Mouse (Mus musculus) myocyte (in vitro differentiated cells): ENCODE measurements around the gene Gm9767. TPM values are rescaled to one million over a fixed set of nuclear protein-coding genes. Genes with fewer than 3 reads are reported as not detected.
A peak's percentile ranks its signal among the peaks of the same experiment; 100 is the strongest.

Experiments
- H3K27me3 ChIP-seq: one replicate; pipeline ENCODE4 v1.6.1; 2011; ENCODE audit not compliant: control insufficient read depth, insufficient read depth, insufficient read length
- H3K36me3 ChIP-seq: one replicate; pipeline ENCODE4 v1.6.1; 2011; ENCODE audit not compliant: control insufficient read depth, insufficient read depth
- H3K4me2 ChIP-seq: one replicate; pipeline ENCODE4 v1.6.1; 2011; ENCODE audit warnings: low read depth, control low read depth
- H3K4me3 ChIP-seq: one replicate; pipeline ENCODE4 v1.5.1; 2011; ENCODE audit warnings: mild to moderate bottlenecking, control low read depth, moderate library complexity
- H3K79me2 ChIP-seq: one replicate; pipeline ENCODE4 v1.6.1; 2011; ENCODE audit not compliant: control insufficient read depth, insufficient read depth
- H3ac ChIP-seq: one replicate; pipeline ENCODE4 v1.6.1; 2011; ENCODE audit not compliant: control insufficient read depth, insufficient read length
- CEBPB ChIP-seq: IDR thresholded peaks from 2 replicates; pipeline ENCODE4 v1.6.1; 2011; ENCODE audit warnings: mild to moderate bottlenecking, moderate library complexity; ENCODE audit not compliant: poor library complexity, insufficient read depth, severe bottlenecking
- E2F4 ChIP-seq: IDR thresholded peaks from one replicate; pipeline ENCODE4 v1.6.1; 2011; ENCODE audit warnings: mild to moderate bottlenecking, control low read depth, moderate library complexity; ENCODE audit not compliant: insufficient read depth
- MAX ChIP-seq: IDR thresholded peaks from one replicate; pipeline ENCODE4 v1.6.1; 2011; ENCODE audit warnings: low read depth, mild to moderate bottlenecking, control low read depth
- MYOD1 ChIP-seq, 3 experiments: IDR thresholded peaks; one replicate each; pipeline ENCODE4 v1.6.1; 2011; ENCODE audit warnings: control low read depth in 2 of 3, low read depth in 2 of 3, mild to moderate bottlenecking in 2 of 3, moderate library complexity in 1 of 3; ENCODE audit not compliant: insufficient read length in 2 of 3, control insufficient read depth in 1 of 3
- MYOG ChIP-seq, 3 experiments: IDR thresholded peaks; one replicate each; pipeline ENCODE4 v1.6.1; 2011; ENCODE audit warnings: control low read depth in 2 of 3, low read depth in 2 of 3, mild to moderate bottlenecking in 2 of 3; ENCODE audit not compliant: insufficient read length in 2 of 3, control insufficient read depth in 1 of 3, insufficient read depth in 1 of 3
- POLR2A ChIP-seq: IDR thresholded peaks from one replicate; pipeline ENCODE4 v1.6.1; 2011; ENCODE audit warnings: low read depth, mild to moderate bottlenecking, control low read depth, moderate library complexity; ENCODE audit not compliant: insufficient read length
- POLR2AphosphoS2 ChIP-seq: IDR thresholded peaks from one replicate; pipeline ENCODE4 v1.6.1; 2011; ENCODE audit warnings: low read depth, control low read depth; ENCODE audit not compliant: insufficient read length
- REST ChIP-seq: IDR thresholded peaks from one replicate; pipeline ENCODE4 v1.6.1; 2011; ENCODE audit warnings: mild to moderate bottlenecking, control low read depth, moderate library complexity; ENCODE audit not compliant: insufficient read depth, insufficient read length
- SRF ChIP-seq: IDR thresholded peaks from one replicate; pipeline ENCODE4 v1.6.1; 2011; ENCODE audit warnings: low read depth; ENCODE audit not compliant: control insufficient read depth, insufficient read length
- TCF12 ChIP-seq: IDR thresholded peaks from one replicate; pipeline ENCODE4 v1.6.1; 2011; ENCODE audit warnings: mild to moderate bottlenecking, control low read depth; ENCODE audit not compliant: poor library complexity, insufficient read depth, severe bottlenecking
- TCF3 ChIP-seq: IDR thresholded peaks from one replicate; pipeline ENCODE4 v1.6.1; 2011; ENCODE audit warnings: low read depth, control low read depth; ENCODE audit not compliant: insufficient read length
- USF1 ChIP-seq: IDR thresholded peaks from one replicate; pipeline ENCODE4 v1.6.1; 2011; ENCODE audit warnings: low read depth, mild to moderate bottlenecking, control low read depth, moderate library complexity
- polyA plus RNA-seq: library from polyadenylated mRNA; unstranded; fragments of >200 nt; fragmentation: generic; extraction: Trizol; gene quantifications from one replicate; pipeline ENCODE4 v1.2.1, GENCODE M21; 2012; ENCODE audit warnings: missing spikeins

Gene Gm9767
- polyA plus RNA-seq, 1 experiment = 0.10 TPM

GRCm38 (mm10) chr10:26079678-26080077 is 1.6 kb downstream of the Gm9767 start:
- Histone ChIP-seq H3ac (no peak overlapping the region), H3K4me2 (peak overlapping the region; percentile 65), H3K27me3 (no peaks in the 10 kb centered on the region), H3K36me3 (no peaks in the 10 kb centered on the region), H3K4me3 (no peak overlapping the region), H3K79me2 (no peaks in the 10 kb centered on the region)
- TF ChIP-seq POLR2AphosphoS2 = no peak
- TF ChIP-seq USF1 = no peak
- TF ChIP-seq TCF12 = no peak
- TF ChIP-seq POLR2A = no peak
- TF ChIP-seq MAX = no peak
- no peak for TF ChIP-seq REST
- TF ChIP-seq E2F4 = no peak
- no peak for TF ChIP-seq SRF

GRCm38 (mm10) chr10:26082081-26082480 is 4.0 kb downstream of the Gm9767 start:
- no peaks in the 10 kb centered on the region for H3K36me3 ChIP-seq
- H3K79me2 ChIP-seq = no peaks in the 10 kb centered on the region
- H3ac ChIP-seq = no peak overlapping the region
- no peak overlapping the region for H3K4me2 ChIP-seq
- no peak overlapping the region for H3K4me3 ChIP-seq
- H3K27me3 ChIP-seq = no peaks in the 10 kb centered on the region
- no peak for TF ChIP-seq USF1
- no peak for TF ChIP-seq POLR2AphosphoS2
- TF ChIP-seq REST = peak; percentile 98

GRCm38 (mm10) chr10:26103330-26103982 is 25.4 kb downstream of the Gm9767 start:
- Histone ChIP-seq H3K4me2 (no peak overlapping the region), H3K4me3 (no peak overlapping the region), H3ac (no peak overlapping the region), H3K36me3 (no peaks in the 10 kb centered on the region), H3K79me2 (no peaks in the 10 kb centered on the region), H3K27me3 (no peaks in the 10 kb centered on the region)
- TF ChIP-seq USF1 = no peak
- TF ChIP-seq POLR2AphosphoS2 = no peak
- no peak for TF ChIP-seq SRF
- TF ChIP-seq TCF12 = no peak
- TF ChIP-seq POLR2A = no peak
- TF ChIP-seq E2F4 = no peak
- TF ChIP-seq MAX = no peak
- TF ChIP-seq TCF3 = no peak
- TF ChIP-seq MYOG (IDR thresholded peaks at IDR 0.05; ENCODE audit: control insufficient read depth in 1 of 3, insufficient read depth in 1 of 3, insufficient read length in 2 of 3, low read depth in 2 of 3) = no peak
- no peak for TF ChIP-seq CEBPB
- no peak for TF ChIP-seq MYOD1 (IDR thresholded peaks at IDR 0.05; ENCODE audit: control insufficient read depth in 1 of 3, insufficient read length in 2 of 3, low read depth in 2 of 3)
- no peak for TF ChIP-seq REST

- no peaks in the 10 kb centered on the region for H3K79me2 ChIP-seq
- no peaks in the 10 kb centered on the region for H3K36me3 ChIP-seq
- no peak overlapping the region for H3ac ChIP-seq
- no peaks in the 10 kb centered on the region for H3K27me3 ChIP-seq
- H3K4me2 ChIP-seq = no peak overlapping the region
- TF ChIP-seq SRF = no peak
- TF ChIP-seq MYOD1 (IDR thresholded peaks at IDR 0.05; ENCODE audit: control insufficient read depth in 1 of 3, insufficient read length in 2 of 3, low read depth in 2 of 3) = peak in 2 of 3 experiments; percentile 9 to 56
- no peak for TF ChIP-seq CEBPB
- no peak for TF ChIP-seq TCF12
- H3K4me3 ChIP-seq = no peak overlapping the region
These were observed 36.4 kb downstream of the Gm9767 start for GRCm38 (mm10) chr10:26114409-26114808.

GRCm38 (mm10) chr10:26119067-26119821 is 41.2 kb downstream of the Gm9767 start:
- H3K4me3 ChIP-seq = no peak overlapping the region
- H3K79me2 ChIP-seq = no peaks in the 10 kb centered on the region
- H3ac ChIP-seq = no peak overlapping the region
- no peak for TF ChIP-seq POLR2A
- no peak for TF ChIP-seq MYOD1 (IDR thresholded peaks at IDR 0.05; ENCODE audit: control insufficient read depth in 1 of 3, insufficient read length in 2 of 3, low read depth in 2 of 3)
- TF ChIP-seq MAX = no peak
- TF ChIP-seq SRF = no peak
- TF ChIP-seq USF1 = no peak
- no peak for TF ChIP-seq TCF3
- no peak for TF ChIP-seq E2F4
- no peak for TF ChIP-seq TCF12
- no peak for TF ChIP-seq CEBPB
- no peaks in the 10 kb centered on the region for H3K36me3 ChIP-seq
- H3K27me3 ChIP-seq = no peaks in the 10 kb centered on the region
- H3K4me2 ChIP-seq = no peak overlapping the region
